Mouse (Mus musculus) heart, postnatal 14 days (tissue): ENCODE measurements at regions not wholly inside any gene's neighbourhood (a gene's known extent, or its start where the extent isn't known, plus 50 kb on each side); places are given as distances from the start of the nearest gene placed in this dataset.
A peak's percentile ranks its signal among the peaks of the same experiment; 100 is the strongest.

Source experiments
- DNase-seq, 2 experiments: peaks; one replicate each; pipeline ENCODE4 v3.0.0; 2021 to 2022
- intact Hi-C: fragments of 180-260 bp; cut with DNase I; formaldehyde crosslinking; loops from one replicate; pipeline ENCODE4 v1.15.1; 2025

DNA sequence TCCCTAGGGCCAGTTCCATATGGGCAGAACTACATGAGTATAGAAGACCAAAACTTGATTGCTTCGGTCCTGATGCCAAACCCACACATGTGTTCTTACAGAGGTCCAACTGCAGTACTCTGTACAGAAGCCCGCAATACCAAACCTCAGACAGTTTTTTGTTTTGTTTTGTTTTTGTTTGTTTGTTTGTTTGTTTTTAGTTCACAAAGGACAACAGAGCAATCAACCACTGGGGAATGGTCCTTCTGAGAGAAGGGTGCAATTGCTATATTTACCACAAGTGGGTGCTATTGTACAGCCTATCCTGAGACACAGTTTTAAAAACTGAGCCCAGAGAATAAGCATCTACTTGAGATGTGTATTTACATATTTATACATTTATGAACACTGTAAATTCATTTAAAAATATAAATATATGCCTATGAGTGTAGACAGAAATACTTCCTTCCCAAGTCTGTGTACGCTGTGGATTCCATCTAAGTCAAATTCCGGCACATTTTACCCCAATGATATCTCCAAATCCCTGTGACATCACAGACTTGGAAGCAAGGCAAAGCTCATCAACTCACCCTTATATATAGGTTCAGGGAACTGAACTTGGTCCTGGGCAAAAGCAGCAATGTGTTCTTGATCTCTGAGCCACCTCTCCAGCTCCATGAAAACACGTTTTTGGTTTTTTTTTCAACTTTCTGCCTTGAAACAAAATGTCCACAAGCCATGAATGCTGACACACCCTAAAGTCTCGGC is 101.3 kb upstream of the A26c2 start:
- DNase-seq = no peak
- intact Hi-C loops = loop anchor here (2.0 to 5.0 kb wide), 2 partner anchors 394 to 748 kb away; no protein-coding TSS in a partner anchor

DNA sequence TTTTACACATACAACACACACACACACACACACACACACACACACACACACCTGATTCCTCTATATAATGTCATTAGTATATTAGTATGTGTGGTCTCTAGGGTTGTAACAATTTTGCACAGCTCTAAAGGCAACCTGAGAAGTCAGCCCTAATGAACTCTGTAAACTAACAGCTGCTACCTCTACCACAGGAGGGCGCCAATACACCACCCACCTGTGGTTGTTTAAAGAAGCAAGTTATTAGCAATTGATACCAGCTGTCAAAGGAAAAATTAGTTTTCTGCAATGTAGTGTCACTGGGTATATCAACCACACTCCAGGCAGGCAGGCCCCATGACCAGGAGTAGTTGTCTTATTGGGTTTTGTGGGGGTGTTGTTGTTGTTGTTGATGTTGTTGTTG is 98.8 kb upstream of the A26c2 start:
- DNase-seq = no peak
- intact Hi-C loops = loop anchor here (5.0 kb wide), 1 partner anchor 750 kb away; no protein-coding TSS in a partner anchor

- DNase-seq = no peak
Observed at GRCm38 (mm10) chr7:62894337-62894736, 70.9 kb upstream of the A26c2 start.

GRCm38 (mm10) chr7:62877033-62877432 is 53.6 kb upstream of the A26c2 start:
- intact Hi-C loops = no loop called here
- peak in 1 of 2 experiments; percentile 2 for DNase-seq

More at GRCm38 (mm10) chr7:62894337-62894736, 70.9 kb upstream of the A26c2 start:
- intact Hi-C loops = no loop called here
